Mouse (Mus musculus) cerebellum, adult 11 months (tissue): ENCODE data around the gene Nat8f6.
"Not testable (repeated sequence)": the region's sequence is repeated elsewhere in the genome, so short reads cannot be mapped to it uniquely, and the experiment has no call there.

Experiments used
- DNase-seq: peaks from one replicate; pipeline ENCODE4 v3.0.0; 2022

Gene Nat8f6

DNA sequence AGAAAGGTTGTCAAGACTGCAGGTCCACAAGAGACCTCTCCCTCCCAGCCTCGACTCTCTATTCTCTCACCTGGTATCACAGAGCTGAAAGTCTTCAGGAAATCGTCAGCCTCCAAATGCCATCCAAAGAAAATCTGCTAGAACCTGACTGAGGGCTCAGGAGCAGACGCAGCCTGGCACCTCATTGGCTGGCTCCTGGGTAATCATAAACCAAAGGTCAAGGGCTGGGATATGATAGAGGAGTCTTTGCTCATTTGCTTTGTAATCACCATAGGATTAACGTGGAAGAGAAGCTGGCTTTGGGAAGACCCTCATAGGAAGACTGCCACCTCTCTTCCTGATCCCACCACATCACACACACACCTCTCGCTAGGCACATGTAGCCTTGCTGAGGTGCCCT is at the start of gene Nat8f6, which contains the start of gene Nat8f5:
TSS of gene Nat8f6 (minus strand) at position 118 of the 400 bp plus-strand sequence.
TSS of gene Nat8f5 (minus strand) at position 136 of the 400 bp plus-strand sequence.
- DNase-seq: no peak

DNA sequence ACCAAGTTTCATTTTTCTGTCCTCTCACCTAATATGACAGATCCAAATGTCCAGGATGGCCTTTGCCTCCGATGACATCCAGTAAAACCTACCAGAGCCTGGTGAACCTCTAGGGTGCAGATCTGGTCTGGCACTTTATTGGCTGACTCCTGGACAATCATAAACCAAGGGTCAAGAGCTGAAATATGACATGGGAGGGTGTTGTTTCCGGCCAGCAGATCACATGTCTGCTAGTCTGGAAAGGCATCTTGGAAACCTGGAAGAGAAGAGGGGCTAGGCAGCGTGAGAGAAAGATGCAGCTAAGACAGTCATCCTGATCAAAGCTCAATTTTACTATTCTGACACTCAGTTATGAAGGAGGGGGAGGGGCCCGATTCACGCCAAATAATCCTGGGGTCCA is 48.3 kb upstream of the Nat8f6 start, which contains the start of gene Nat8f2:
TSS of gene Nat8f2 (minus strand) at position 153 of the 400 bp plus-strand sequence.
- not testable (repeated sequence) for DNase-seq

DNA sequence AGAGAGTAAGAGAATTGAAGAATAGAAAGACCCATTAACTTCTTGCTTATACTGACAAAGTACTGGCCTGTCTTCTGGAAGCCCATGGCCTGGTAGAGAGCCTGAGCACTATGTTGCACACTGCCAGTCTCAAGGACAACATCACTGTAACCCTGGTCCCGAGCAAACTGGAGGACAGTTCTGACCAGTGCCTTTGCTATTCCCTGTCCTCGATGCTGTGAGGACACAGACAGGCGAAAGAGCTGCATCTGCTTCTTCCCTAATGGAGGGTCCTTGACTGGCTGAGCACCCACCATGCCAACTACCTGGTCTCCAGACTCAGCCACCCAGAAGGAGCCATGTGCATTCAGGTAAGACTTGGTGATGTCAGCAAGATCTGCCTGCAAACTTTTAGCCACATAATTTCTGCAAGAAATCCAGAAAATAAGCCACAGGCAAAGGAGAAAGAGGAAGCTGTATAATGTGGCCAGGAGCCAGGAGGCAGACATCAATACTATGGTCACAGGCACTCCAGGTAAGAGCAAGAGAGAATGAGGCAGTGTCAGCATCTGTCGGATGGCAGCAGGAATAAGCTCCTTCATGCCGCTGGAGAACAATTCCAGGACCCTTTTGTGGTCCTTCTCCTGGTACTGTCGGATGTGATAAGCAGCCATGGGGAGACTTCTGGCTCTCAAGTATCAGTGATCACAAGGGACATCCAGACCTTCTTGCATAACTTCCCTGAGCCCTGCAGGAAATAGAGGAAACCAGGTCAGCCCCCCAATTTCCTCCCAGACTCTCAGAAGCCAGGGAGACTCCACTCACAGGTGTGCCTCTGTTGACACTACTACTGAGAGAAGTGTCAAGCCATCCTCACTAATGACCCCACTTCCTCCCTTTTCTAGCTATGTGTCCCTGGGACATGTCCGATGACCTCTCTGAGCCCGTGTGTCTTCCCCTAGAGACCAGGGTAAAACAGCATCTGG is 47.3 kb upstream of the Nat8f6 start:
- no peak for DNase-seq

DNA sequence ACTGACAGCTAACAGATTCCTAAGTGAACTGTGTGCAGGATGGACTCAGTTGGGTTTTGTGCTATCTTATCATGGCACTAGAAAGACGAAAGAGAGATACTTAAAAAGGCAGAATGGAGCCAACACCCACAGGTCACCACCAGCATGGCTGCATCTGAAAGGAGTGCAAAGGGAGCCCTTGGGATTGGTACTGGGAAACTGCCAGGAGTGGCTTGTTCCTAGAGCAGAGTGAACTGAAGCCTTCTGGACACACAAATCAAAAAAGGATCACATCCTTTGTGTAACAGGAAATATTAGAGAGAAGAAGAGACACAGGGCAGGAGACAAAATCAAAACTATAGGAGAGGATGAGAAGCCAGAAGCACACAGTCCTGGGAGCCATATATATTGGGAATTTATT is 46.2 kb upstream of the Nat8f6 start:
- not testable (repeated sequence) for DNase-seq

DNA sequence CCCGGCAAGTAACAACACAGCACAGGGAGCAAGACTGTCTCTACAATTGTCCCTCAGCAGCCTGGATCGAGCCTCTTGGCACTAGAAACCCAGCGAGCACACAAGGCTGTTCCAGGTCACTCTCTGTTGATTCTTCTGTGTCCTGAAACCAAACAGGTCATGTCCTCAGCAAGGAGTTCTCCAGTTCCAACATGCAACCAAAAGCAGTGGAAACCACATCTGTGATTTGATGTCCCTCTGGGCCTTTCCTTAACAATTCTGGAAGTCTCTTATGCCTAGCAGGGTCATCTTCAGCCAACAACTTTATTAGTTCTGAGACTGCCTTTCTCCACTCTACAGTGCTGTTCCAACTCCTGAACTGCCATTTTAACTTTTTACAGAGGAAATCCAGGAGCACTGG is 45.4 kb upstream of the Nat8f6 start:
- DNase-seq: not testable (repeated sequence)

DNA sequence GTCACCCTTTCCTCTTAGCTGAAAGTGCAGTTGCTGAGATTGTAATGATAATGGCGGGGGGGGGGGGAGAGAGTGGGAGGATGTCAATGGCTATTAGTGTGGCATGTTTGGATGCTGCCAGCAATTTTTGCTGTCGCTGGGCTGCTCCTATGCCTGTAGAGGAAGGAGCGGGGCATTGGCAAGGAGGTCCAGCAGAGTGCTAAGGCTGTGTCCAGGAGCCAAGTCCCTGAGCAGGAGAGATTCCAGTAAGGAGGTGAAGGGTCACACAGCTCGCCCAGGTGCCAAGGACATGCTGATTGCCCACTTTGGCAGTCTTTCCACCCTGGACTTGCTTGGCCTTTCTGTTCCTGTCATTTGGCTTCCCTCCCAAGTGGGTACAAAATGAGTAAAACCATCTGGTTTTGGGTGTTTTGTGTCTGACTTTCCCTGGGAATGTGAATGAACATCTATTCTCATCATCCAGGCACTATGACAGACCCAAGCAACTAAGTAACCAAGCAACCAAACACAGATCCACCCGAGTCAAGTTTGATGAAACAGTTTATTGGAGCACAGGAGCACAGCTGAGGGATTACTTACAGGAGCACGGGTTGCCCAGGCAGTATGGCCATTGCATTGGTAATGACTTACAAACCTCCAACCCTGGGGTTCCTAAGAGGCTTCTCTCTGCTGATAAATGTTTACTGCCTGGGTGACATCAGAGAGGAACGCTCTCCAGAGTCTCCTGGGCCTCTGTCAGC is 44.3 kb upstream of the Nat8f6 start:
- DNase-seq: peak; percentile 7

DNA sequence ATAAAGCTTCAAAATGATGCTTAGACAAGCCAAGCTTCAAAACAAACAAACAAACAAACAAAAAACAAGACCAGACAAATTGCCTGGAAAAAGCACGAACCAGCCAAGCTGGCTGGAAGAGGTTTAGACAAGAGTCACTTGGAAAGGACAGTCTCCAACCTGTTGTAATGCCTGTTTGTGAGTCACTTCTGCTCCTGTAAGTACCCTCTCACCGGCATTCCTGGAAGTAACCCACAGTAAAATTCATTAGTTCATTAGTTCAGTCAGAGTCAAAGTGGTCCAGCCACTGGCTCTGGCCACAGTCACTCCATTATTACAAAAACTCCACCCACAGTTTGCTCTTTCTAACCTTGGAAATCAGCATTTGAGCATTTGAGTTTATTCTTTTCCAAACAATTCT is 43.1 kb upstream of the Nat8f6 start:
- DNase-seq: no peak

DNA sequence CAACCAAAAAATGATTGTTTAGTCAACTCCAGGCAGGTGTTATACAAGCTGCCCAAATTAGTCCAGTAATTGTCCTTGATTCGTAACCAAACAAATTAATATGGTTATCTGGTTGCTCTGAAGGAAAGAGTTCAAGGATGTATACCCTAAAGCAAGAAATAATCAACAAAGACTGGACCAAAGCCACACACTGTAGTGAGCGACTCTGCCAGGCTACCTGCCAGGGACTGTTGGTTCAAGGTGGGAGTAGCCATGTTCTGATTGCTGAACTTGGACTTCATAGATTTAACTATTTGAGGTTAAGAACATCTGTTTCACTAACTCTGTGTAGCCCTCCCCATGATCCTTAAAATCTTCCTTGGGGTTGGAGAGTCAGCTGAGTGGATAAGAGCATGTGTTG is 42.4 kb upstream of the Nat8f6 start:
- DNase-seq: no peak

DNA sequence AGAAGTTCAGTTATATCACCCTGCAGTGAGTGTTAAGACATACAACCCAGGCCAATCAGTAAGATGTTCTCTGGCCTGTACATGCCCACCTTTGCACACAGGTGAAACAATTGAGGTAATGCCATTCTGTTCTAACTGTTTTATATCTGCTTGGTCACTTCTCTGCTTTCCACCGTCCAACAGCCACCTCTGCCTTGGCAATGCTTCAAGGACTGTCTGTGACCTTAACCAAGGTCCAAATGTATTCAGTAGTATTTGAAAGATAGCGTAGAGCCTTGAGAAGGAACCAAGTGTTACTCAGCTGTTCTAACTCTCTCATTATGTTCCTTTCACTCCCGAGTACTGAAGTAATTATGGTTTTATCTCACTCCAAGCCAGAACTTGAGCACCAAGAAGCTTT is 41.8 kb upstream of the Nat8f6 start:
- DNase-seq: no peak

DNA sequence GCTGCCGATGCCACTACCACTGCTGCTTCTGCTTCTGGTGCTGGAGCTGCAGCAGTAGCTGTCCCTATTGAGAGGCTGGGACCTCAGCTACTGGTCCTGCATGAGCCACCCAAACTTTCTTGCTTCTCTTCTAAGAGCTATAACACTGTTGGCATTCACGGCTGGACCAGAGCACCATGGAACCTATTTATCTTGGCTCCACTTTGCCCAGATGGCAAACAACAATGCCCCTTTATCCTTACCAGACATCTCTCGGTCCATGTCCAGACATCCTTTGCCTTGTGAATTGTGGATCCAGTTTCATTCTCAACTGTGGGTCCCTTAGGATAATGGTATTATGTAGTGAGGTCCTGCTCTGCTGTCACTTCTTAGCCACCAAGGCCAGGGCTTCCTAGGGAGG is 40.5 kb upstream of the Nat8f6 start:
- DNase-seq: no peak

DNA sequence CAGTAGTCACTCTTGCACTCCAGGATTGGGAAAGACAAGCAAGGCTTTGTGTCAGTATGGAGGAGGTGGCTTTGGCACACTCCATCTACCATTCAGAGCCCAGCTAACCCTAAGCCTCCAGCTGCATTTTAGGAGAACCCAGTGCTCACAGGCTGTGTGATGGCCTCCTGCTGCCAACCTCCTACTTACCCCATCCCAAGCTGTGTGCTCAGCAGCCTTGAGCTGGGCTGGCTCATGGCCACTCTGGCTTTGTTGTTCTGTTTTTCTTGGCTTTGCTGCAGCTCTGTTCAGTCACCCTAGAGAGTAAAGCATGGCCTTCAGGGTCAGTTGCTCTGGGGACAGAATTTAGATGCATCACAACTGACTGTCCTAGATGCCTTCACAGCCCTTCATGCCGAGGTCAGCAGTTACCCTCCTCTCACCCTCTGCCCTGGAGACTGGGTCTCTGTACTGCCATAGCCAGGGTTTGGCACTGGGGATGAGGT is 35.5 kb upstream of the Nat8f6 start:
- peak; percentile 23 for DNase-seq

DNA sequence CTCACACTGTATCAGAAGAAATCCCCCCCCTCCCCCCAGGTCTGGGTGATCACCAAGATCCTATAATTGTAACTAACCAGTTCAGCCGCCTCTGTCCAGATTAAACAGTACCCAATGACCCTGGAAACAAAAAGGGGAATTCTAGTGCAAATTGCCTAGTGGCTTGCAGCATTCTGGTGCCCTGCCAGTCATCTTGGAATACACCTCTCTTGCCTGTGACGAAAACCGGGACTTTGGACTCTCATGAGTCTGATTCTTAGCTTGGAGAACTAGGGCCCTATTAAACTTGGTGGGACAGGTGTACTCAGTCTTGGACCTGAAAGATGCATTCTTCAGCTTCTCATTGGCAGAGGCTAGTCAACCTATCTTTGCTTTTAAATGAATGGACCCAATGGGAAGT is 32.7 kb upstream of the Nat8f6 start:
- DNase-seq: no peak

DNA sequence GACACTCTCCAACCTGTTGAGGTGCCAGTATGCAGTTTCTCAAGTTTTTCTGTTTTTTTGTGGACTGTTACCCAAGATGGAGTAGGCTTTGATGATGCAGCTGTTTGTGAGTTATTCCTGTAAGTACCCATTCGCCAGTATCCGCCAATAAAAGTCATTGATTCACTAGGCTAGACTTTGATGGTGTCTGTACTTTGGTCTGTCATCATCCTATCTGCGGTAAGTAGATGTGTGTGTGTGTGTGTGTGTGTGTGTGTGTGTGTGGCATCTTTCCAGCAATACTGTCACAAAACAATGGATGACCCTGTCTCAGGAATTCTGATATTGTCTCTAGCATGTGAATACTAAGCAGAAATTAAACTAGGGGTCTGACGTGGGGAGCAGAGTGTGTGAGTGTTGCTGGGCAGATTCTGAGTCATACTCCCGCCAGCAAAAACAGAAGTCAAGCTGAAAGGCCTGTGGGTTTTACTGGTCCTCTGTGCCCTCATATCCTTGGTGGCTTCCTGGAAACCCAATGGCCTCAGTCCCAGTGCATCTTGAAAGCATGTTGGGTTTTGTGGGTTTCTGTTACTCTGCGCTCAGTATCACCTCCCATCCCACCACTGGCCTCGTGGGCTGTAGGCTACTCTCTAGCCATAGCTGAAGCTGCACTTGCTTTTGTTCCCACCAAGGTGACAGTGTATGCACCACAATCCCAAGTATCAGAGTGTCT is 30.5 kb upstream of the Nat8f6 start:
- DNase-seq: no peak

DNA sequence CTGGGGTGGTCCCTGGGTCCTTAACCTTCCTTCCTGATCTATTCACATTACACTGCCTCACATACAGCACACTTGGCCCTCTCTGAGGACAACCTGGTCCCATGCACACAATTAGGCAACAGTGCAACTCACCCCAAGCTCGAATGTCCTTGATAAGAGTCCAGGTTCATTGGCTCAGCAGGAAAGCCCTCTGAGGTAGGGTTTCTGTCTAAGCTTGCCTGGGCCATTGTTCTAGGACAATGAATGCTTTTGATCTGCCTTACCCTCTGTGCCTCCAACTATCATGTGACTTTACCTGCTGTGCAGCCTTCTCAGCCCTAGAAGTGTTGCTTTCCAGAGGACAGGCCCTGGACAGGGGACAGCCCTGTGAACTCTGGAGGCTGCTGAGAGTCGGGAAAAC is 28.5 kb upstream of the Nat8f6 start:
- no peak for DNase-seq

DNA sequence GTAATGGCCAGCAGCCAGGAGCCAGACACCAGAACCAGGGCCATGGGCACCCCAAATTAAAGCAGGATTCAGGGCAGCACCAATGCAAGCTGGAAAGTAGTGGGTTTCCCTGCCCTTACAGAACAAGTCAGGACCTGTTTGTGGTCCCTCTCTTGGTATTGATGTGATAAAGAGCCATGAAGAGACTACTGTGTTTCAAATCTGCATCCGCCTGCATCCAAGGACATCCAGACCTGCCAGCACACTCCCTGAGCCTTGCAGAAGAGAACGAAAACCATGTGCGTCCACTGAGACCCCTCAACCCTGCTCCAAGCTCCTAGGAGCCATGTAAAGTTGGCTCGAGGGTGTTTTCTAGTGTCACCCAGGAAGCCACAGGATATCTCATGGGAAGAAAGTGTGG is 27.4 kb upstream of the Nat8f6 start:
- no peak for DNase-seq

DNA sequence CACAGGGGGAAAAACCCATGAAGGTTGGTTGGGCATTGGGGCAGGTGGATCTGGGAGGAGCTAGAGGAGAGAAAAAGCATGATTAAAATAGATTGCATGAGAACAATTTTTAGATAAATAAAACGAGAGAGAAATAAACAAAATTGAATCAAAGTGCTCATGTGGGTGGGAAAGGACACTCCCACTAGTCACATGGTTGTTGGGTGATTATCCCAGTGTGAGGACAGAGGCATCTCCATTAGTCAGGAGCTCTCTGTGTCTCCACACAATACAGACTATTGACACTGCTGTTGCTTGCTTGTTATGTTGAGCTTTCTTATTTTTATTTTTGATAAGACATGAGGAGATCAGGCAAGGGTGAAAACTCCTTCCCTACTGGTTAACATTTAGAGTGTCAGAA is 26.2 kb upstream of the Nat8f6 start:
- DNase-seq: no peak

DNA sequence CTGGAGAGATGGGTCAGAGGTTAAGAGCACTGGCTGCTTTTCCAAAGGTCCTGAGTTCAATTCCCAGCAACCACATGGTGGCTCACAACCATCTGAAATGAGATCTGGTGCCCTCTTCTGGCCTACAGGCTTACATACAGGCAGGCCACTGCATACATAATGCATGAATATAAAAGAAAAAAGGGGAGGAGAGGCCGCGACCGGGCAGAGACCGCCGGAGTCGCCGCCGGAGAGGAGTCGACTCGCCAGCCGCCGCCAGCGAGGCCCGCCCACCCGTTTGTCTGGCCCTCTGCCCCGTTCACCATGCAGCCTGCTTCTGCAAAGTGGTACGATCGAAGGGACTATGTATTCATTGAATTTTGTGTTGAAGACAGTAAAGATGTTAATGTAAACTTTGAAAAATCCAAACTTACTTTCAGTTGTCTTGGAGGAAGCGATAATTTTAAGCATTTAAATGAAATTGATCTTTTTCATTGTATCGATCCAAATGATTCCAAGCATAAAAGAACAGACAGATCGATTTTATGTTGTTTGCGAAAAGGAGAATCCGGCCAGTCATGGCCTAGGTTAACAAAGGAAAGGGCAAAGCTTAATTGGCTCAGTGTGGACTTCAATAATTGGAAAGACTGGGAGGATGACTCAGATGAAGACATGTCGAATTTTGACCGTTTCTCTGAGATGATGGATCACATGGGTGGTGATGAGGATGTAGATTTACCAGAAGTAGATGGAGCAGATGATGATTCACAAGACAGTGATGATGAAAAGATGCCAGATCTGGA is 23.1 kb upstream of the Nat8f6 start:
- not testable (repeated sequence) for DNase-seq

DNA sequence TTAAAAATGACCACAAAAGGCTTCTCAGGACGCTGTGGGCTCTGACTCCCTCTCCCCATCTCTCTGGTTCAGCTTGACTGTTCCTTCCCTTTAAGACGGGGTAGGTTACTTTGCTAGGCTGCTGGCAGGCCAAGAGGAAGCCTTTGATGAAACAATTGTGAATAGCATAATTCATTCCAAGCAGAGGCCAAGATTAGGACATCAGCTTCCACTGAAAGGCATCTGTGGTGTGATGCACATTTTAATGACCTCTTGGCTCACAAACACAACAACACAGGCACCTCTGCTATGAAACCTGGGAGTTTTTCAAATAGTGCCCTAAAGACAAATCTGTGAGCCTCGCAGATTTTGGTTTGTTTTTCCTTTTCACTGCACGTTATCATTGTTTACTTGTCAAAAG is 19.2 kb upstream of the Nat8f6 start:
- DNase-seq: no peak

DNA sequence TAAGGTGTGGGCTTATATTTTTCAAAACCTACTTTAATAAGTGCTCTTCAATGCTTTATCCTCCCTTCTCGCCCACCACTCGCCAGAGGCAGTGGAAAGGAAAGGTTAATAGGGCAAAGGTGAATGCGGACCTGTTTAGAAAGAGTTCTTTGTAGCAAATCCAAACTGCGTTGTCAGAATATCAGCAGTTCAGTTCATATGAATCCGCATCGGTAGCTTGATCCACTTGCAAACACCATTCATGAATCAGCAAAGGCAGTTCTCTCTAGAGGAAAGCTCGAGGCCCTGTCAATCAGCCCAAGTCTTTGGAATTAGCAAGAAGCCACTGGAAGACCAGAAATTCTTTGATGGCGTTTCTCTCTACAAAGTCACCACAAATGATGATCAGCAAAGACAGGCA is 17.9 kb upstream of the Nat8f6 start:
- DNase-seq: no peak

DNA sequence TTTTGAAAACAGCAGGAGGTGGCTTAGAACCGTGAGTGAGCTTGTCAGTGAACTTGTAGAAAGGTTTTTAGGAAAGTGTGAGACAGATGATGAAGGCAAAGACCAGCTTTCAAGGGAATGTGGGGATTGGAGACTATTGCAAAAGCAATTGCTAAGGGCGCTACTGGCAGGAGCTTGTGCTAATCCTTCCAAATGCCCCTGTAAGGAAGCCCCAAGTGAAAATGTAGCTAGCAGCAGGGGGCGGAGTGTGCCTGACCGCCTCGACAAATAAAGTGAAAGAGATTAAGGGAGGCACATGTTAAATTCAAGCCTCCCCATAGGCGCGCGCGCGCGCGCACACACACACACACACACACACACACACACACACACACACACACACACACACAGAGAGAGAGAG is 16.6 kb upstream of the Nat8f6 start:
- not testable (repeated sequence) for DNase-seq

DNA sequence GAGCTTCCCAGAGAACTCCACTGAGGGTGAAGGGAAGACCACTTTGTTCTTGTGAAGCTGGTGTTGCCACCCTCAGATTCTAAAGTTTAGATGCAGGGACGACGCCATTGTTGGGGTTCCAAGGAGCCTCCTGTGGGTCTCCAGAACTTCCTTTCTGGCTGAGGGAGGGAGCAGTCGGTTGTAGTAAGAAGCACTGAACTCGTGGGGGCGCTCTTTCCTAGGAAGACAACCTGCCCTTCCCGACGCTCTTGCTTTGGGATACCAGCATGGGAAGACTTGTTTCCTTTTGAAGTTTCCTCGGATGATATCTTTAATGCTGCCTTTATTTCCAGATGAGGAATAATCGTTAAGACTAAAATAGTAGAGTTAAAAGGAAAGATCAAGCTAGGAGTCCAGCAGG is 16.1 kb upstream of the Nat8f6 start:
- peak; percentile 29 for DNase-seq

DNA sequence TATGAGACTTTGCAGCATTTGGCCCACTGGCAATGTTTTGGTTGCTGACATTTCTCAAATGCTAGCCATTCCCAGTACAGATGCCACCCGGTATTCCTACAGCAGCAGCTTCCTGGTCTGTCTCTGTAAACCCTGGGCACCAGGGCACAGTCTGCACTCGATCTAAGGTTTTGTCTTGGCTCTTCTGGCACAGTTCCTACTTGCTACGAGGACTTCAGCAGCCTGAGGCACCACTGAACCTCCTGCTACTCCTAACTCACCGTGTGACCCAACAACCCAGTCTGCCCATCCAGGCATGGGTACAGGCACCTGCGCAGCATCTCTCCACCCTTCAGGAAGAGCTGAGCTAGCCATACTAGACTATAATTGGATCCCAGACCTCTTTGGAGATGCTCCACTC is 15.3 kb upstream of the Nat8f6 start:
- not testable (repeated sequence) for DNase-seq
